Mouse (Mus musculus) G1E (cell line): Measurements from ENCODE around the gene Selenoo.

Experiments
- CTCF ChIP-seq: IDR thresholded peaks from 2 replicates; pipeline ENCODE4 v1.5.1; 2012; ENCODE audit warnings: low read depth, low read length, inconsistent platforms, mixed read lengths
- GATA1 ChIP-seq: IDR thresholded peaks from 2 replicates; pipeline ENCODE4 v1.6.1; 2012; ENCODE audit warnings: borderline replicate concordance, low read length, inconsistent platforms, mixed read lengths
- GATA2 ChIP-seq: IDR thresholded peaks from 2 replicates; pipeline ENCODE4 v1.6.1; 2012; ENCODE audit warnings: low read depth, low read length, inconsistent platforms, borderline replicate concordance
- POLR2AphosphoS5 ChIP-seq: IDR thresholded peaks from 2 replicates; pipeline ENCODE4 v1.6.1; 2012; ENCODE audit warnings: low read depth, low read length, inconsistent platforms; ENCODE audit not compliant: insufficient replicate concordance

DNA sequence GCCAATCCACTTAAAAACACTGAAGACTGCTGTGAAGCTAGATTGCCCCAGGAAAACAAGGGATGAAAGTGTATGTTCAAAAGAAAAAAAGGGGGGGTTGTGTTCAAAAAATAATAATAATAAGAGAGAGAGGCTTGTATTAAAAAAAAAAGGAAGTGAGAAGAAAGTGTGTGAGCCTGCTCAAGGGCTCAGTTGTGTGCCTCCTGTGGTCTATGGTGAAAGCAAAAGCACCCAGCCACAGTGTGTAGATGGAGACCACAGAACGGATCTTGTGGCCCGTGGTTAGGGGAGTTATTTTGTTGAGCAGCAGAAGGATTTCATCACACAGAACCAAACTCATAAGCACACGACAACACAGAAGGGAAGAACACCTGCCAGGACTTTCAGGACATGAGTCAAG, 42.4 kb downstream of the Selenoo start:
- TF ChIP-seq GATA2 = no peak
- TF ChIP-seq CTCF = no peak
- TF ChIP-seq GATA1 = no peak
- no peak for TF ChIP-seq POLR2AphosphoS5
